Mouse (Mus musculus): ENCODE measurements around the gene Dlgap4. TPM values are rescaled to one million over a fixed set of nuclear protein-coding genes. Genes with fewer than 3 reads are reported as not detected.
A peak's percentile ranks its signal among the peaks of the same experiment; 100 is the strongest.

Gene Dlgap4
- polyA plus RNA-seq, 1 experiment: 234 TPM

GRCm38 (mm10) chr2:156693241-156693807 lies 79.8 kb downstream of the Dlgap4 start:
- DNase-seq (ENCODE audit: extremely low spot score in 1 of 2, low spot score in 1 of 2): no peak

- DNase-seq (ENCODE audit: extremely low spot score in 1 of 2, low spot score in 1 of 2): no peak
These were observed 83.8 kb downstream of the Dlgap4 start for GRCm38 (mm10) chr2:156697261-156697660.

- no peak for DNase-seq (ENCODE audit: extremely low spot score in 1 of 2, low spot score in 1 of 2)
These were observed 84.7 kb downstream of the Dlgap4 start for GRCm38 (mm10) chr2:156698168-156698567.

GRCm38 (mm10) chr2:156705473-156705872 lies 92.0 kb downstream of the Dlgap4 start:
- DNase-seq (ENCODE audit: extremely low spot score in 1 of 2, low spot score in 1 of 2): peak in 1 of 2 experiments; percentile 92

GRCm38 (mm10) chr2:156716683-156717082 lies 103.2 kb downstream of the Dlgap4 start:
- no peak for DNase-seq (ENCODE audit: extremely low spot score in 1 of 2, low spot score in 1 of 2)

- peak; percentile 80 to 85 for DNase-seq (ENCODE audit: extremely low spot score in 1 of 2, low spot score in 1 of 2)
These were observed 104.1 kb downstream of the Dlgap4 start for GRCm38 (mm10) chr2:156717320-156718281.

GRCm38 (mm10) chr2:156718793-156719192 lies 105.3 kb downstream of the Dlgap4 start:
- DNase-seq (ENCODE audit: extremely low spot score in 1 of 2, low spot score in 1 of 2): no peak

- DNase-seq (ENCODE audit: extremely low spot score in 1 of 2, low spot score in 1 of 2): no peak
These were observed 106.2 kb downstream of the Dlgap4 start for GRCm38 (mm10) chr2:156719549-156720312.

- DNase-seq (ENCODE audit: extremely low spot score in 1 of 2, low spot score in 1 of 2): peak in 1 of 2 experiments; percentile 51
These were observed 106.8 kb downstream of the Dlgap4 start for GRCm38 (mm10) chr2:156720313-156720674.

- peak; percentile 88 to 95 for DNase-seq (ENCODE audit: extremely low spot score in 1 of 2, low spot score in 1 of 2)
These were observed 107.4 kb downstream of the Dlgap4 start for GRCm38 (mm10) chr2:156720675-156721553.

GRCm38 (mm10) chr2:156721554-156722070 lies 108.1 kb downstream of the Dlgap4 start:
- DNase-seq (ENCODE audit: extremely low spot score in 1 of 2, low spot score in 1 of 2): no peak

GRCm38 (mm10) chr2:156722071-156722575 lies 108.6 kb downstream of the Dlgap4 start:
- DNase-seq (ENCODE audit: extremely low spot score in 1 of 2, low spot score in 1 of 2): peak; percentile 72 to 80

- DNase-seq (ENCODE audit: extremely low spot score in 1 of 2, low spot score in 1 of 2): no peak
These were observed 109.2 kb downstream of the Dlgap4 start for GRCm38 (mm10) chr2:156722752-156723151.

GRCm38 (mm10) chr2:156723899-156724523 lies 110.5 kb downstream of the Dlgap4 start:
- DNase-seq (ENCODE audit: extremely low spot score in 1 of 2, low spot score in 1 of 2): no peak

- DNase-seq (ENCODE audit: extremely low spot score in 1 of 2, low spot score in 1 of 2): no peak
These were observed 111.4 kb downstream of the Dlgap4 start for GRCm38 (mm10) chr2:156724871-156725270.

GRCm38 (mm10) chr2:156726344-156726743 lies 112.8 kb downstream of the Dlgap4 start:
- DNase-seq (ENCODE audit: extremely low spot score in 1 of 2, low spot score in 1 of 2): peak in 1 of 2 experiments; percentile 57

- no peak for DNase-seq (ENCODE audit: extremely low spot score in 1 of 2, low spot score in 1 of 2)
These were observed 113.4 kb downstream of the Dlgap4 start for GRCm38 (mm10) chr2:156726878-156727277.

- DNase-seq (ENCODE audit: extremely low spot score in 1 of 2, low spot score in 1 of 2): no peak
These were observed 116.3 kb downstream of the Dlgap4 start for GRCm38 (mm10) chr2:156729537-156730469.
